In the genomic region with DNA sequence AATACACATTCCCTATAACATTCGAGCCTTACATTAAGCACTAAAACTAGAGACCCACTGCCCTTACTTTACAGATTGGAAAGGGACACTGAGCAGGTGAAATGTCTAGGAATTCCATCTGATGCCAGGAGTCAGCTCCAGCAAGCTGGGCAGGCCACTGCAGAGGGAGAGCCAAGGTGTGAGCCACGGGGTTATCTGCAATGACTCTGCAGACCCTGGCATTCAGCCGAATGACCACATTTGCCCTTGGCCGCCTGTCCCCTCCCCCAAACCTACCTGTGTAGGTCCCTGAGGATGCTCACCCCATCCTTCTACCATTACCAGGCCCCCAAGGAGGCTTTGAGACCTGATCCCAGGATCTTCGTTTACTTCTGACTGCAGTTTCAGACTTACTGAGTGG, we compare ENCODE assay signal across 10 mouse cellular contexts. TPM values are rescaled to one million over a fixed set of nuclear protein-coding genes. Genes with fewer than 3 reads are reported as not detected.
DNase-seq lines count a peak whose midpoint lies in the region; ATAC-seq and TF ChIP-seq lines count a peak whose summit lies in the region.
"Had no signal": no experiment of that assay in that cellular context is flagged by ENCODE, and none has a peak within 500 bp of the region (broad histone marks: within the 10 kb centered on the region; RNA-seq: fewer than 3 reads in every experiment).

No protein-coding gene starts in this region.

- H3K27me3 ChIP-seq in lung, embryonic 14.5 days (ENCODE audit: insufficient read depth, low read length), result peaks cover 31% of the 10 kb centered on the region
- H3K27me3 ChIP-seq in neural tube, embryonic 12.5 days (replicated peaks), result peaks cover 23% of the 10 kb centered on the region

- no peak for TF ChIP-seq CTCF in lung, embryonic 14.5 days (IDR thresholded peaks at IDR 0.05; ENCODE audit: low read depth)

- H3K36me3 ChIP-seq in lung, embryonic 14.5 days (ENCODE audit: insufficient read depth), result no peaks in the 10 kb centered on the region
- no peaks in the 10 kb centered on the region for H3K36me3 ChIP-seq in neural tube, embryonic 12.5 days
- H3K36me3 ChIP-seq: liver, embryonic 15.5 days had no signal

- H3K9ac ChIP-seq in lung, embryonic 14.5 days, result no peak overlapping the region
- H3K9ac ChIP-seq in neural tube, embryonic 12.5 days, result peak overlapping the region; percentile 78; the same call in 1 of the 2 replicates
- H3K9ac ChIP-seq: liver, embryonic 15.5 days had no signal

- 71% methylated on average over 5 of the region's 5 CpGs for WGBS in lung, embryonic 14.5 days
- WGBS in neural tube, embryonic 12.5 days, result 80% methylated on average over 5 of the region's 5 CpGs

- H3K27ac ChIP-seq in lung, embryonic 14.5 days (ENCODE audit: low read depth), result no peak overlapping the region
- H3K27ac ChIP-seq in neural tube, embryonic 12.5 days, result no peak overlapping the region
- H3K27ac ChIP-seq: liver, embryonic 15.5 days had no signal

- no peak overlapping the region for H3K4me3 ChIP-seq in lung, embryonic 14.5 days (ENCODE audit: low read depth, low read length)
- no peak overlapping the region for H3K4me3 ChIP-seq in neural tube, embryonic 12.5 days

- DNase-seq in cerebellum, adult 11 months, result peak; percentile 32
- no peak for DNase-seq in lung, embryonic 14.5 days
- DNase-seq in lung, postnatal 14 days, result no peak
- DNase-seq in heart, postnatal 10 days, result peak; percentile 64 to 65
- no peak for DNase-seq in spleen, postnatal 36 days (ENCODE audit: low spot score in 2 of 2)
- DNase-seq: thymus, adult 2 months had no signal

- peak overlapping the region; percentile 99; the same call in 1 of the 2 replicates for H3K4me2 ChIP-seq in lung, embryonic 14.5 days
- peak overlapping the region; percentile 100 for H3K4me2 ChIP-seq in neural tube, embryonic 12.5 days (replicated peaks)

- peaks cover 13% of the 10 kb centered on the region for H3K4me1 ChIP-seq in lung, embryonic 14.5 days (ENCODE audit: insufficient read depth)
- peaks cover 22% of the 10 kb centered on the region for H3K4me1 ChIP-seq in neural tube, embryonic 12.5 days

- no peak for ATAC-seq in cerebellum, adult (ENCODE audit: insufficient number of reproducible peaks, low FRiP score, low TSS enrichment)
- ATAC-seq in lung, embryonic 14.5 days (ENCODE audit: insufficient read depth), result no peak
- no peak for ATAC-seq in neural tube, embryonic 12.5 days (ENCODE audit: low FRiP score, low read depth)
- no peak for ATAC-seq in granulocyte monocyte progenitor cell, adult 5-6 weeks (replicated peaks; ENCODE audit: poor library complexity, severe bottlenecking)

- H3K9me3 ChIP-seq in lung, embryonic 14.5 days (ENCODE audit: low read depth, low read length), result no peaks in the 10 kb centered on the region
- H3K9me3 ChIP-seq in neural tube, embryonic 12.5 days, result no peaks in the 10 kb centered on the region
- H3K9me3 ChIP-seq: liver, embryonic 15.5 days had no signal

- intact Hi-C loops in heart, postnatal 10 days (cut with DNase I), result no loop called here

RNA-seq across cellular contexts. Expression of a gene that starts 1.3 kb away (rescaled TPM):
- 0.46 and 0.54 TPM in 2 replicates for polyA plus RNA-seq in lung, embryonic 14.5 days (2014; fragmentation: Nextera tagmentation; extraction: Ambion mirVana)
- total RNA-seq in heart, postnatal 10 days (2021), result 10 to 100 TPM; 17.7 to 27.5 TPM
- polyA plus RNA-seq in neural tube, embryonic 12.5 days (2016; fragmentation: Nextera tagmentation; extraction: Ambion mirVana), result 3.3 and 4.0 TPM in 2 replicates
- total RNA-seq in granulocyte monocyte progenitor cell, adult 5-6 weeks (2014; fragmentation: Nextera tagmentation), result not detected in 2 replicates
- total RNA-seq in granulocyte monocyte progenitor cell, adult 5-6 weeks (2017), result not detected in 2 replicates

RNA-seq across cellular contexts. Expression of a gene that starts 16.2 kb away (rescaled TPM):
- 13.5 and 15.4 TPM in 2 replicates for polyA plus RNA-seq in lung, embryonic 14.5 days (2014; fragmentation: Nextera tagmentation; extraction: Ambion mirVana)
- total RNA-seq in heart, postnatal 10 days (2021), result 1 to 10 TPM; 3.5 to 4.7 TPM
- polyA plus RNA-seq in neural tube, embryonic 12.5 days (2016; fragmentation: Nextera tagmentation; extraction: Ambion mirVana), result 21.8 and 22.8 TPM in 2 replicates
- total RNA-seq in granulocyte monocyte progenitor cell, adult 5-6 weeks (2014; fragmentation: Nextera tagmentation), result 37.2 and 40.4 TPM in 2 replicates
- total RNA-seq in granulocyte monocyte progenitor cell, adult 5-6 weeks (2017), result 19.3 and 21.7 TPM in 2 replicates

Comparison
In these comparisons a context has a peak if more than half of its experiments do, and no peak if none do; other contexts are left out.
1. DNase-seq: peak in cerebellum, adult 11 months (single experiment) and heart, postnatal 10 days (2 of 2); none in lung, embryonic 14.5 days (single experiment), lung, postnatal 14 days (single experiment) and spleen, postnatal 36 days (0 of 2).
2. RNA of a gene that starts 1.3 kb away (total RNA-seq): 17.7 to 27.5 TPM in heart, postnatal 10 days; not detected in granulocyte monocyte progenitor cell, adult 5-6 weeks; every median in the first group is over 10 times any median in the second.